In the genomic region with DNA sequence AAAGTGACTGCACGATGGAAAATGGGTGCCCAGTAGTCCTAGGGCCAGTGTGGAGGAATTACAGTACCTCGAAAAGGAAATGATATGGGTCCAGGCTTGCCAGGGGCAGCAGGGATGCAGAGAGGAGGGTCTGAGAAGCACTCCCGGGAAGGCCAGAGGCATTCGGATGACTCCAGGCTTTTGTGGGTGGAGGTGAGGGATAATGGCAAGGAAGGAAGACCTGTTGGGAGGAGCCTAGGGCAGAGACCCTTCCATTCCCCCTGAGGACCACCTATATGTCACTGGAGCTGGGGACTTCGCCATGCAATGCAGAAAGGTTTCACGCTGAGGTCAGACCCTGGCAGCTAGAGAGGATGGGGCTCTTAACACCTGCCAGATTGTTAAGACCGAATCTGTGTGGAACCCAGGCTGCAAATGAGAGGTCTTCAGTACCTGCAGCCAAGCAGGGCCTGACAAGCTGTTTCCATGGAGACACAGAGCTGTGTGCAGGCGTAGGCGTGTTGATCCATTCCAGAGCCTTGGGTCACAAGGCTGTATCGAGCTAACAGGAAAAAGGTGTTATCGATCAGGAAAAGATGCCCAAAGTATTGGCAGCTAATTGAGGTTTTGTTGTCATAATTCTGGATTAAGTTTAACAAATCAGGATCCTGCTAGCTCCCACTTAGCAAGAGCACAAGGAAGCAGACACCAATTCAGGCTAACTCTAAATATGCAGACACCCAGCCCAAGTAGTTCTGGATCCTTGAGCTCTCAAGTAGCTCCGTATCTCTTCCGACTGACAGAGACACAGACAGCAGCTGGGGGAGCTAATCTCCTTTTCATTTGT, we compare ENCODE assay signal across 12 mouse cellular contexts. TPM values are rescaled to one million over a fixed set of nuclear protein-coding genes. Genes with fewer than 3 reads are reported as not detected.
DNase-seq lines count a peak whose midpoint lies in the region; ATAC-seq lines count a peak whose summit lies in the region.
"Had no signal": no experiment of that assay in that cellular context is flagged by ENCODE, and none has a peak within 500 bp of the region (broad histone marks: within the 10 kb centered on the region; RNA-seq: fewer than 3 reads in every experiment).

No protein-coding gene starts in this region.

- H3K9me3 ChIP-seq in hindbrain, embryonic 14.5 days (ENCODE audit: control insufficient read depth, low read length): no peaks in the 10 kb centered on the region
- no peaks in the 10 kb centered on the region for H3K9me3 ChIP-seq in hindbrain, embryonic 12.5 days (replicated peaks)
- no peaks in the 10 kb centered on the region for H3K9me3 ChIP-seq in heart, embryonic 11.5 days (replicated peaks; ENCODE audit: control insufficient read depth, low read length)
- H3K9me3 ChIP-seq: liver, embryonic 13.5 days had no signal

- peak overlapping the region; percentile 34; the same call in 1 of the 2 replicates for H3K27ac ChIP-seq in hindbrain, embryonic 14.5 days
- no peak overlapping the region for H3K27ac ChIP-seq in hindbrain, embryonic 12.5 days
- H3K27ac ChIP-seq in heart, embryonic 11.5 days (ENCODE audit: low read depth, low read length): no peak overlapping the region
- H3K27ac ChIP-seq: liver, embryonic 13.5 days had no signal

- 48% methylated on average over 13 of the region's 13 CpGs for WGBS in hindbrain, embryonic 14.5 days
- WGBS in hindbrain, embryonic 12.5 days: 66% methylated on average over 13 of the region's 13 CpGs
- WGBS in heart, embryonic 11.5 days (ENCODE audit: insufficient replicate concordance): 41% methylated on average over 13 of the region's 13 CpGs

- H3K4me1 ChIP-seq in hindbrain, embryonic 14.5 days (replicated peaks; ENCODE audit: control insufficient read depth, insufficient read depth, low read length): 0 out of 2 replicates have a peak, but pooled peaks cover 9% of the 10 kb centered on the region
- H3K4me1 ChIP-seq in hindbrain, embryonic 12.5 days: peaks cover 6% of the 10 kb centered on the region; the same call in 1 of the 2 replicates
- H3K4me1 ChIP-seq in heart, embryonic 11.5 days (ENCODE audit: control insufficient read depth, insufficient read depth, low read length): peaks cover 8% of the 10 kb centered on the region; the same call in 1 of the 2 replicates
- H3K4me1 ChIP-seq: liver, embryonic 13.5 days had no signal

- peak; percentile 59; the same call in 1 of the 2 replicates for ATAC-seq in hindbrain, embryonic 14.5 days (ENCODE audit: low FRiP score)
- no peak for ATAC-seq in hindbrain, embryonic 12.5 days (ENCODE audit: low FRiP score)
- no peak for ATAC-seq in heart, embryonic 11.5 days (replicated peaks; ENCODE audit: insufficient number of reproducible peaks, low FRiP score, low TSS enrichment)

- H3K27me3 ChIP-seq in hindbrain, embryonic 14.5 days (ENCODE audit: control insufficient read depth, insufficient read depth, low read length): no peaks in the 10 kb centered on the region
- H3K27me3 ChIP-seq in hindbrain, embryonic 12.5 days: no peaks in the 10 kb centered on the region
- H3K27me3 ChIP-seq in heart, embryonic 11.5 days (ENCODE audit: control insufficient read depth, insufficient read depth, low read length): no peaks in the 10 kb centered on the region
- H3K27me3 ChIP-seq: liver, embryonic 13.5 days had no signal

- H3K4me2 ChIP-seq in hindbrain, embryonic 14.5 days (replicated peaks): no peak overlapping the region
- no peak overlapping the region for H3K4me2 ChIP-seq in hindbrain, embryonic 12.5 days (replicated peaks)
- no peak overlapping the region for H3K4me2 ChIP-seq in heart, embryonic 11.5 days
- H3K4me2 ChIP-seq: liver, embryonic 13.5 days had no signal

- H3K9ac ChIP-seq in hindbrain, embryonic 14.5 days: no peak overlapping the region
- H3K9ac ChIP-seq in hindbrain, embryonic 12.5 days: no peak overlapping the region
- no peak overlapping the region for H3K9ac ChIP-seq in heart, embryonic 11.5 days (ENCODE audit: low read depth, low read length)
- H3K9ac ChIP-seq: liver, embryonic 13.5 days had no signal

- H3K4me3 ChIP-seq in hindbrain, embryonic 14.5 days (replicated peaks; ENCODE audit: low read length): no peak overlapping the region
- no peak overlapping the region for H3K4me3 ChIP-seq in hindbrain, embryonic 12.5 days
- no peak overlapping the region for H3K4me3 ChIP-seq in heart, embryonic 11.5 days (ENCODE audit: low read depth, low read length)
- H3K4me3 ChIP-seq: liver, embryonic 13.5 days; megakaryocyte, embryonic 14.5 days had no signal

- no peaks in the 10 kb centered on the region for H3K36me3 ChIP-seq in hindbrain, embryonic 14.5 days (replicated peaks; ENCODE audit: control insufficient read depth, insufficient read depth)
- no peaks in the 10 kb centered on the region for H3K36me3 ChIP-seq in hindbrain, embryonic 12.5 days
- no peaks in the 10 kb centered on the region for H3K36me3 ChIP-seq in heart, embryonic 11.5 days (ENCODE audit: control insufficient read depth, insufficient read depth, low read length)
- H3K36me3 ChIP-seq: liver, embryonic 13.5 days had no signal

- DNase-seq in hindbrain, embryonic 14.5 days (ENCODE audit: low spot score): peak; percentile 42
- DNase-seq in right cerebral cortex, postnatal 14 days: peak; percentile 21
- DNase-seq in right cerebral cortex, postnatal 4 days: no peak
- DNase-seq in forelimb bud, embryonic 11.5 days (ENCODE audit: low read depth, low spot score): peak; percentile 23
- peak; percentile 11 for DNase-seq in yolk sac, embryonic 10.5 days (ENCODE audit: low spot score)
- no peak for DNase-seq in urinary bladder, postnatal 4 days (ENCODE audit: low spot score in 2 of 2)
- DNase-seq: cerebellum, adult 11 months; gastrocnemius, postnatal 25 days; liver, embryonic 13.5 days had no signal

RNA-seq across cellular contexts. Expression of gene Mkln1, which starts 59.2 kb away (rescaled TPM):
- 131 and 136 TPM in 2 replicates for polyA plus RNA-seq in hindbrain, embryonic 14.5 days (2014; fragmentation: Nextera tagmentation; extraction: Ambion mirVana)
- 182 and 195 TPM in 2 replicates for polyA plus RNA-seq in hindbrain, embryonic 12.5 days (2016; fragmentation: Nextera tagmentation; extraction: Ambion mirVana)
- 220 and 227 TPM in 2 replicates for polyA plus RNA-seq in heart, embryonic 11.5 days (2014; fragmentation: Nextera tagmentation; extraction: Ambion mirVana)

Comparison
In these comparisons a context has a peak if more than half of its experiments do, and no peak if none do; other contexts are left out.
1. DNase-seq: peak in hindbrain, embryonic 14.5 days (single experiment), right cerebral cortex, postnatal 14 days (single experiment), forelimb bud, embryonic 11.5 days (single experiment) and yolk sac, embryonic 10.5 days (single experiment); none in right cerebral cortex, postnatal 4 days (single experiment) and urinary bladder, postnatal 4 days (0 of 2).